Mouse (Mus musculus): Measurements from ENCODE around the gene Yap1. TPM values are rescaled to one million over a fixed set of nuclear protein-coding genes. Genes with fewer than 3 reads are reported as not detected.

Gene Yap1
- polyA plus RNA-seq, 1 experiment from 2014 or later = 13.8 TPM

DNA sequence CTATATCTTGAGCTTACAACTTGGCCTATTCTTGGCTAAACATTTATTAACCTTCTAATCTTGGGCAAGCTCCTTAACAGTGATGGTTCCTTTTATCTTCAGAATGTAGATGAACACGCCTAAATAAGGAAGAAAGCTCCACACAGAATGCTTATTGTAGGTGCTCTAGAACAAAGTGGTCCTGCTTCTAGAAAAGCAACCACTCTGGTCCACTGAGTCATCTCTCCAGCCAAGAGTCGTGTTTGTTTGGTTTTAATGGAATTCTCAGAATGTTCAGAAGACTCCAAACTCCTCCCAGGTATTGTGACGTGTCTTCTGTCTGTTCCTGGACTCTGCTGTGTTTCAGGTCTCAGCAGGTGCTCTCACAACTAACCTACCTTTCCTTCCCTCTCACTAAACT, 38.8 kb downstream of the Yap1 start:
- Histone ChIP-seq H3K4me2 (no peak overlapping the region), H3K4me1 (peaks cover 30% of the 10 kb centered on the region), H3K4me3 (no peak overlapping the region), H3K27ac (no peak overlapping the region), H3K9me3 (replicated peaks) (no peaks in the 10 kb centered on the region), H3K9ac (no peak overlapping the region), H3K27me3 (no peaks in the 10 kb centered on the region), H3K36me3 (ENCODE audit: poor library complexity, severe bottlenecking) (no peaks in the 10 kb centered on the region)
- WGBS = 89% methylated on average over 3 of the region's 3 CpGs
- no peak for ATAC-seq

GRCm38 (mm10) chr9:7963867-7964266, 40.5 kb downstream of the Yap1 start:
- Histone ChIP-seq H3K4me2 (no peak overlapping the region), H3K36me3 (ENCODE audit: poor library complexity, severe bottlenecking) (no peaks in the 10 kb centered on the region), H3K27me3 (no peaks in the 10 kb centered on the region), H3K9ac (no peak overlapping the region), H3K4me3 (no peak overlapping the region), H3K9me3 (replicated peaks) (no peaks in the 10 kb centered on the region), H3K27ac (no peak overlapping the region), H3K4me1 (peaks cover 38% of the 10 kb centered on the region)
- WGBS = 92% methylated on average over 2 of the region's 2 CpGs
- no peak for ATAC-seq

- H3K4me1 ChIP-seq = peaks cover 39% of the 10 kb centered on the region
- ATAC-seq = no peak
- H3K4me3 ChIP-seq = no peak overlapping the region
- no peak overlapping the region for H3K4me2 ChIP-seq
- no peak overlapping the region for H3K27ac ChIP-seq
- H3K36me3 ChIP-seq (ENCODE audit: poor library complexity, severe bottlenecking) = no peaks in the 10 kb centered on the region
- 89% methylated on average over 7 of the region's 7 CpGs for WGBS
- H3K9ac ChIP-seq = no peak overlapping the region
- H3K27me3 ChIP-seq = no peaks in the 10 kb centered on the region
- H3K9me3 ChIP-seq (replicated peaks) = no peaks in the 10 kb centered on the region
These were observed 41.5 kb downstream of the Yap1 start for GRCm38 (mm10) chr9:7962915-7963314.

DNA sequence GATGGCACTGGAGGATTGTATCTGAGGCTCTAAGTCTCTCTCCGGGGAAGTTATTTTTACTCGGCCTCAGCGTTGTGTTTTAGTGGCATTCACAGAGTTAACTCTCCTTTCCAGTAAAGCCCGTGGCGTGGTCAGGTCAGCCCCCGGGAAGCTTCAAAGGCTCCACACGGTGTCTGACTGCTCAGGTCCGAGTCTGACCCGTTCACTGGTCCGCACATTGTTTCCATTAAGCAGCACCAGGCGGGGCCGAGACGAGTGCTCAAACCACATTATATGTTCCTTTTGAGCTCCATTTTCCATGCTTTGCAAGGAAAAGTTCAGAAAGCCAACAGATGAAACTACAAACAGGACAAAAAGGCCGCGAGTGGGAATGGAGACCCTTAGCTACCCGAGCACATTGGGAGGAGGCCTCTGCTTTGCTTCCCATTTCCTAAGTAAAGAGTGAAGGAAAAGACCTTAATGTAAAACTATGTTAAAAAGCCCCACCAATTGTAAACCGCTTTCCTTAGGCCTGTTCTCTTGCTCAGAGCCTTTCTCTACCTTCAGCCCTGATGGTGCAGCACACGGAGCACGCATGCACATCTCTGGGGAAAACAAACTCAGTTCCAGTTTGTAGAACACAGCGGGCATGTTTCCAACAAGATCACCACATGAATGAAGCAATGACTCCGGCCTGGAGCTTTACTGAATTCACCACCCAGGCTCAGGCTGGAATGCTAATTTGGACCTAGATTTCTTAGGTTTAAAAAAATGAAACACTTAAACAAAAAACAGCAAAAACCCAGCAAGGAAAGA, 42.8 kb downstream of the Yap1 start:
- no peak overlapping the region for H3K4me3 ChIP-seq
- ATAC-seq = no peak
- no peak overlapping the region for H3K9ac ChIP-seq
- peak overlapping the region; percentile 63 for H3K27ac ChIP-seq
- H3K4me2 ChIP-seq = no peak overlapping the region
- no peaks in the 10 kb centered on the region for H3K36me3 ChIP-seq (ENCODE audit: poor library complexity, severe bottlenecking)
- no peaks in the 10 kb centered on the region for H3K27me3 ChIP-seq
- peaks cover 45% of the 10 kb centered on the region for H3K4me1 ChIP-seq
- no peaks in the 10 kb centered on the region for H3K9me3 ChIP-seq (replicated peaks)
- 40% methylated on average over 21 of the region's 21 CpGs for WGBS

GRCm38 (mm10) chr9:7960382-7960781, 44.0 kb downstream of the Yap1 start:
- 52% methylated on average over 9 of the region's 9 CpGs for WGBS
- Histone ChIP-seq H3K4me3 (no peak overlapping the region), H3K4me2 (no peak overlapping the region), H3K9me3 (replicated peaks) (no peaks in the 10 kb centered on the region), H3K27me3 (no peaks in the 10 kb centered on the region), H3K4me1 (peaks cover 45% of the 10 kb centered on the region), H3K36me3 (ENCODE audit: poor library complexity, severe bottlenecking) (no peaks in the 10 kb centered on the region), H3K27ac (peak overlapping the region; percentile 58; the same call in 1 of the 2 replicates), H3K9ac (no peak overlapping the region)
- ATAC-seq = peak; percentile 82

- Histone ChIP-seq H3K27me3 (no peaks in the 10 kb centered on the region), H3K9me3 (replicated peaks) (no peaks in the 10 kb centered on the region), H3K4me2 (no peak overlapping the region), H3K9ac (no peak overlapping the region), H3K4me1 (peaks cover 45% of the 10 kb centered on the region), H3K4me3 (no peak overlapping the region), H3K36me3 (ENCODE audit: poor library complexity, severe bottlenecking) (no peaks in the 10 kb centered on the region), H3K27ac (no peak overlapping the region)
- WGBS = 89% methylated on average over 2 of the region's 2 CpGs
- ATAC-seq = no peak
These were observed 45.1 kb downstream of the Yap1 start for GRCm38 (mm10) chr9:7959301-7959700.

DNA sequence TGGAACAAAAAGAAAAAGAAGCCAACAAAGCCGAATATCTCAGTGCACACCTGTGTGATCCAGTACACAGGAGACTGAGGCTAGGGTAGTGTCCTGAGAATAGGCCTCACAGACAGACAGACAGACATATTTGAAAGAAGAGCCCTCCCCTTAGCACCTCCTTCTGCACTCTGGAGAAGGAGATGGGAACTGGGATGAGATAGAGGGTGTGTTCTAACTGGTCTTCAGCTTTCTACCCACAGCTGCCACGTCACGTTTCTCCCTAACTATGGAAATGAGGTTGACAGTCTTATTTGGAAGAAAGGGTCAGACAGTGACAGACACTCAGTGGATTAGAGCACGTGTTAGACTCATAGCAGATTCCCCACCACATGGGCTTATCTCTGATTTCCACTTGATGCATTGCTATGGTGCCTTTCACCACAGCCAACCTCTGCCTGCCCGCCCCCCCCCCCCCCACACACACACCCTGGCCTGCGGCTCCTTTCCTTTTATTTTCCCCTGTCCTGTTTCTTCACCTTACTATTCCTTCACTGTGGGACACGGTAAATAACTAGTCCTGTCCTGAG, 46.3 kb downstream of the Yap1 start:
- no peak overlapping the region for H3K4me3 ChIP-seq
- WGBS = 77% methylated on average over 7 of the region's 7 CpGs
- H3K4me2 ChIP-seq = no peak overlapping the region
- peak; percentile 12; the same call in 1 of the 2 replicates for ATAC-seq
- H3K4me1 ChIP-seq = peaks cover 45% of the 10 kb centered on the region
- no peaks in the 10 kb centered on the region for H3K27me3 ChIP-seq
- no peak overlapping the region for H3K27ac ChIP-seq
- H3K9me3 ChIP-seq (replicated peaks) = no peaks in the 10 kb centered on the region
- H3K9ac ChIP-seq = no peak overlapping the region
- no peaks in the 10 kb centered on the region for H3K36me3 ChIP-seq (ENCODE audit: poor library complexity, severe bottlenecking)

DNA sequence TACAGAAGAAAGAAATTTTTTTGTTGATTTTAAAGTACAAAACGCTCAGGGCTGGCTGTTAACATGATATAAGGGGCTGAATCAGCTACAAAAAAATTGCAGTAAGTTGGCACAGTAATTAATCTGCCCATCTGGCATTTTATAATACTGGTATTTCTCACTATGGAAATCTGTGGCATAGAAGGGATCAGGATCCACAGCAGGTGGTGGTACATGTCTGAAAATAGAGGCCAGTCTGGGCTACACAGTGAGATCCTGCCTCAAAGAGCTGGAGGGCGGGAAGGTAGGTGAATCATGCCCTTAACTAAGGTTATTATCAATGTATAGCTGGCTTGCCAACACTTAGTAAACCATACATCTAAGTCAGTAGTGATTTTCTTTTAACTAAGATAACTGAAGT, 47.0 kb downstream of the Yap1 start:
- no peak overlapping the region; the same call in 1 of the 2 replicates for H3K27ac ChIP-seq
- H3K4me2 ChIP-seq = no peak overlapping the region
- ATAC-seq = peak; percentile 56
- peaks cover 6% of the 10 kb centered on the region for H3K36me3 ChIP-seq (ENCODE audit: poor library complexity, severe bottlenecking)
- H3K27me3 ChIP-seq = no peaks in the 10 kb centered on the region
- WGBS = 70% methylated on average over 2 of the region's 2 CpGs
- no peak overlapping the region for H3K9ac ChIP-seq
- H3K4me3 ChIP-seq = no peak overlapping the region
- peaks cover 38% of the 10 kb centered on the region for H3K4me1 ChIP-seq
- H3K9me3 ChIP-seq (replicated peaks) = no peaks in the 10 kb centered on the region

GRCm38 (mm10) chr9:7956400-7956799, 48.0 kb downstream of the Yap1 start:
- ATAC-seq = no peak
- H3K27ac ChIP-seq = no peak overlapping the region
- 89% methylated on average over 8 of the region's 8 CpGs for WGBS

GRCm38 (mm10) chr9:7952886-7953285, 51.5 kb downstream of the Yap1 start:
- Histone ChIP-seq H3K36me3 (ENCODE audit: poor library complexity, severe bottlenecking) (peaks cover 35% of the 10 kb centered on the region), H3K4me3 (no peak overlapping the region), H3K27me3 (no peaks in the 10 kb centered on the region), H3K4me1 (peaks cover 5% of the 10 kb centered on the region), H3K9me3 (replicated peaks) (no peaks in the 10 kb centered on the region), H3K27ac (no peak overlapping the region), H3K9ac (no peak overlapping the region), H3K4me2 (no peak overlapping the region)
- WGBS = 81% methylated on average over 5 of the region's 5 CpGs
- no peak for ATAC-seq

More at GRCm38 (mm10) chr9:7956400-7956799, 48.0 kb downstream of the Yap1 start:
- Histone ChIP-seq H3K9ac (no peak overlapping the region), H3K9me3 (replicated peaks) (no peaks in the 10 kb centered on the region), H3K27me3 (no peaks in the 10 kb centered on the region), H3K4me2 (no peak overlapping the region), H3K4me3 (no peak overlapping the region), H3K4me1 (peaks cover 28% of the 10 kb centered on the region), H3K36me3 (ENCODE audit: poor library complexity, severe bottlenecking) (peaks cover 7% of the 10 kb centered on the region)

- no peaks in the 10 kb centered on the region for H3K4me1 ChIP-seq
- peaks cover 42% of the 10 kb centered on the region for H3K36me3 ChIP-seq (ENCODE audit: poor library complexity, severe bottlenecking)
- no peak overlapping the region for H3K27ac ChIP-seq
- no peaks in the 10 kb centered on the region for H3K9me3 ChIP-seq (replicated peaks)
- no peak overlapping the region for H3K4me3 ChIP-seq
- no peak for ATAC-seq
- H3K4me2 ChIP-seq = no peak overlapping the region
- no peak overlapping the region for H3K9ac ChIP-seq
- H3K27me3 ChIP-seq = no peaks in the 10 kb centered on the region
- WGBS = 89% methylated on average over 7 of the region's 7 CpGs
These were observed 54.2 kb downstream of the Yap1 start for GRCm38 (mm10) chr9:7950211-7950644.

- Histone ChIP-seq H3K27ac (no peak overlapping the region), H3K9ac (no peak overlapping the region), H3K4me1 (no peaks in the 10 kb centered on the region), H3K36me3 (ENCODE audit: poor library complexity, severe bottlenecking) (peaks cover 48% of the 10 kb centered on the region), H3K4me3 (no peak overlapping the region), H3K4me2 (no peak overlapping the region), H3K27me3 (no peaks in the 10 kb centered on the region), H3K9me3 (replicated peaks) (no peaks in the 10 kb centered on the region)
- ATAC-seq = no peak
- WGBS = 89% methylated on average over 4 of the region's 4 CpGs
These were observed 56.5 kb downstream of the Yap1 start for GRCm38 (mm10) chr9:7947946-7948345.

Measured in forebrain, embryonic 13.5 days (tissue).